Mouse (Mus musculus) cortical plate, adult 2 months (tissue): ENCODE data around the gene Odf2l.

Experiments used
- CTCF ChIP-seq: fragments of 200-500 bp; IDR thresholded peaks from 2 replicates; pipeline ENCODE4 v1.5.1; 2011; ENCODE audit warnings: mild to moderate bottlenecking, control low read depth, low read length; ENCODE audit not compliant: insufficient read depth; ENCODE audit errors: extremely low read depth
- POLR2A ChIP-seq: fragments of 200-500 bp; IDR thresholded peaks from 2 replicates; pipeline ENCODE4 v1.6.1; 2011; ENCODE audit warnings: mild to moderate bottlenecking, low read length, control low read depth; ENCODE audit not compliant: insufficient read depth; ENCODE audit errors: extremely low read depth

GRCm38 (mm10) chr3:145198050-145198449 is 79.7 kb downstream of the Odf2l start:
- TF ChIP-seq POLR2A = no peak
- TF ChIP-seq CTCF = no peak
